Mouse (Mus musculus) hindbrain, postnatal 0 days (tissue): ENCODE data around the gene Dgkq. TPM values are rescaled to one million over a fixed set of nuclear protein-coding genes. Genes with fewer than 3 reads are reported as not detected.

ENCODE experiments used
- ATAC-seq: fragments of 200-750 bp; cut with Nextera tagmentation; 2 replicates; pipeline ENCODE4 v1.8.0; 2017; ENCODE audit warnings: mild to moderate bottlenecking, moderate TSS enrichment, moderate library complexity
- DNase-seq: peaks from one replicate; pipeline ENCODE4 v3.0.0-alpha.2; 2015; ENCODE audit warnings: low spot score
- H3K27ac ChIP-seq: fragments of 300-500 bp; sonication (generic); 2 replicates; pipeline ENCODE4 v1.5.1; 2014; ENCODE audit warnings: mild to moderate bottlenecking
- H3K27me3 ChIP-seq: fragments of 300-500 bp; sonication (generic); 2 replicates; pipeline ENCODE4 v1.6.1; 2014; ENCODE audit warnings: low read length, mixed read lengths; ENCODE audit not compliant: insufficient read depth
- H3K36me3 ChIP-seq: fragments of 300-500 bp; sonication (generic); 2 replicates; pipeline ENCODE4 v1.6.1; 2014; ENCODE audit warnings: low read length, mixed read lengths; ENCODE audit not compliant: insufficient read depth
- H3K4me1 ChIP-seq: fragments of 300-500 bp; sonication (generic); 2 replicates; pipeline ENCODE4 v1.6.1; 2014; ENCODE audit warnings: antibody characterized with exemption, low read length, mixed read lengths; ENCODE audit not compliant: insufficient read depth
- H3K4me2 ChIP-seq: fragments of 300-500 bp; sonication (generic); 2 replicates; pipeline ENCODE4 v1.6.1; 2014; ENCODE audit warnings: low read depth, mild to moderate bottlenecking, low read length, moderate library complexity, mixed read lengths
- H3K4me3 ChIP-seq: fragments of 300-500 bp; sonication (generic); 2 replicates; pipeline ENCODE4 v1.5.1; 2014; ENCODE audit warnings: low read length
- H3K9ac ChIP-seq: fragments of 300-500 bp; sonication (generic); replicated peaks from 2 replicates; pipeline ENCODE4 v1.6.1; 2014; ENCODE audit warnings: mild to moderate bottlenecking, low read length, moderate library complexity, mixed read lengths
- H3K9me3 ChIP-seq: fragments of 300-500 bp; sonication (generic); 2 replicates; pipeline ENCODE4 v1.6.1; 2016; ENCODE audit warnings: low read length, mixed read lengths
- CTCF ChIP-seq: IDR thresholded peaks from 2 replicates; pipeline ENCODE4 v1.5.1; 2016; ENCODE audit warnings: antibody characterized with exemption, control low read depth, low read depth
- WGBS: fragments of 180-500 bp; shearing (Covaris S2); extraction: QIAGEN DNeasy Blood & Tissue Kit; methylation state at CpG from one replicate; pipeline ENCODE4 v1.1.7; 2014; 5-methylcytosine and 5-hydroxymethylcytosine counted together
- polyA plus RNA-seq: library from polyadenylated mRNA; unstranded; fragments of >200 nt; fragmentation: Nextera tagmentation; extraction: Ambion mirVana; gene quantifications from 2 replicates; pipeline ENCODE4 v1.2.1, GENCODE M21; 2015
- total RNA-seq: library from RNA; depleted of rRNA; stranded (reverse); fragments of >200 nt; gene quantifications from 2 replicates; pipeline ENCODE4 v1.2.3, GENCODE M21; 2014

Dgkq gene
- total and polyA plus RNA-seq, 2 experiments from 2014 or later, result 19.3 to 64.4 TPM

GRCm38 (mm10) chr5:108691152-108691551 lies 21.7 kb upstream of the Dgkq start:
- no peaks in the 10 kb centered on the region for H3K9me3 ChIP-seq
- peak; percentile 27 for TF ChIP-seq CTCF
- H3K27me3 ChIP-seq, result peaks cover 3% of the 10 kb centered on the region; the same call in 1 of the 2 replicates
- H3K9ac ChIP-seq, result no peak overlapping the region
- ATAC-seq, result no peak
- no peak for DNase-seq
- no peak overlapping the region for H3K4me2 ChIP-seq
- H3K27ac ChIP-seq, result no peak overlapping the region
- 73% methylated on average over 4 of the region's 4 CpGs for WGBS
- no peaks in the 10 kb centered on the region for H3K36me3 ChIP-seq
- H3K4me1 ChIP-seq, result peaks cover 3% of the 10 kb centered on the region; the same call in 1 of the 2 replicates
- no peak overlapping the region for H3K4me3 ChIP-seq

GRCm38 (mm10) chr5:108689091-108689490 lies 19.6 kb upstream of the Dgkq start:
- no peak overlapping the region for H3K4me2 ChIP-seq
- no peaks in the 10 kb centered on the region for H3K9me3 ChIP-seq
- WGBS, result 57% methylated on average over 5 of the region's 5 CpGs
- H3K4me3 ChIP-seq, result no peak overlapping the region
- no peak overlapping the region for H3K9ac ChIP-seq
- ATAC-seq (no peak), DNase-seq (peak; percentile 65)
- no peaks in the 10 kb centered on the region for H3K4me1 ChIP-seq
- H3K36me3 ChIP-seq, result no peaks in the 10 kb centered on the region
- no peak for TF ChIP-seq CTCF
- H3K27ac ChIP-seq, result no peak overlapping the region
- peaks cover 3% of the 10 kb centered on the region; the same call in 1 of the 2 replicates for H3K27me3 ChIP-seq

DNA sequence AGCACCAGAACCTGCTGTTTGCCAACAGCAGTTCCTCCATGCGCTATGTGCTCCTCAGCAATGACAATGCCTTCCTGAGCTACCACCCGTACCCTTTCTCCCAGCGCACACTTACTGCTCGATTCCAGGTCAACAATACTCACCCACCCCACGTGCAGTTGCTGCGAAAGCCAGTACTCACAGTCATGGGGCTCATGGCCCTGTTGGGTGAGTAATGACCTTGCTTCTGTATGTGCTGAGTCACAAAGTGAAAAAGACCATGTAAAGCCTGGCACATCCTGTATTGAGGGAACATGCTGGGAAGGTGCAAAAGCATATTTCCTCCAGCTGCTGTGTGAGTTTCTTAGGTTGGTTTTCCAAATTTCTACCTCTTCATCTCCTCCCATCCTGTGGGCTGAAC lies 11.4 kb upstream of the Dgkq start:
- ATAC-seq (no peak), DNase-seq (no peak)
- no peaks in the 10 kb centered on the region for H3K27me3 ChIP-seq
- no peak overlapping the region for H3K27ac ChIP-seq
- TF ChIP-seq CTCF, result no peak
- H3K4me3 ChIP-seq, result no peak overlapping the region
- no peak overlapping the region for H3K9ac ChIP-seq
- 95% methylated on average over 6 of the region's 6 CpGs for WGBS
- H3K4me2 ChIP-seq, result no peak overlapping the region
- no peaks in the 10 kb centered on the region for H3K9me3 ChIP-seq
- H3K36me3 ChIP-seq, result no peaks in the 10 kb centered on the region
- H3K4me1 ChIP-seq, result peaks cover 7% of the 10 kb centered on the region; the same call in 1 of the 2 replicates

DNA sequence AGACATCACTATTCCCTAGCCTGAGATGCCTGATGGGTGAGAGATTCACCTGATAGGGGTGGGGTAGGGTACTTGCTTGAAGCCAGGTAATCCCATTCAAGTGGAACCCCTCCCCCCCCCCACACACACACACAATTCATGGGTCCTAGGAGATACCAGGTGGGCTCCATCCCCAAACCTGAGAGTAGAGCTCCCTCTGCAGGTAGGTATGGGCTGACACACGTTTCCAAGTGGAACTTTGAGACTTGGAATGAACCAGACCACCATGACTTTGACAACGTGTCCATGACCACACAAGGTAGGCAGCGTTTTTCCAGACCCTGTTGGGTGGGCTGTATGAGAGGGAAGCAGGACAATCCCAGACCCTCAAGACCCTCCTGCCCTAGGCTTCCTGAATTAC lies 10.4 kb upstream of the Dgkq start:
- Histone ChIP-seq H3K36me3 (no peaks in the 10 kb centered on the region), H3K4me3 (no peak overlapping the region), H3K27ac (no peak overlapping the region), H3K9me3 (no peaks in the 10 kb centered on the region), H3K27me3 (no peaks in the 10 kb centered on the region), H3K9ac (no peak overlapping the region), H3K4me2 (no peak overlapping the region), H3K4me1 (peaks cover 7% of the 10 kb centered on the region; the same call in 1 of the 2 replicates)
- no peak for DNase-seq
- 44% methylated on average over 3 of the region's 3 CpGs for WGBS
- no peak for ATAC-seq
- peak; percentile 33 for TF ChIP-seq CTCF

DNA sequence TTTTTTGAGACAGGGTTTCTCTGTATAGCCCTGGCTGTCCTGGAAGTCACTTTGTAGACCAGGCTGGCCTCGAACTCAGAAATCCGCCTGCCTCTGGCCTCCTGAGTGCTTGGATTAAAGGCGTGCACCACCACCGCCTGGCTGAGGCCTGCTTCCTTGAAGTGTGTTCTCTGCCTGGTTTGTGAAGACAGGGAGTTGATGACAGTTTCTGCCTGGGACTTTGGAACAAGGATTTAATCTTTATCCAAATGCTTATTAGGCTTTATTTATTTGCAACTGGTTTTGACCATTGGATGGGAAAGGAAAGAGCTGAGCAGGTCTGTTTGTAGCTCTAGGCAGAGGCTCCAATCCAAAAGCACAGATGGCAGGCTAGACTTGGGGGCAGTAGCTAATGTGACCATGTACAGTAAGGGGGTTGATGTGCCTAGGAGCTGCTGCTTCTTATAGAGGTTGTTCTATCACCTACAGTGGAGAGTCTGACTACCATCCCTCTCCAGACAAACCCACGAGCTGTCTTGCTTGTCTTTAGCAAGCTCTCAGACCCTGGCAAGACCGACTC lies 8.9 kb upstream of the Dgkq start:
- ATAC-seq, result no peak
- Histone ChIP-seq H3K9me3 (no peaks in the 10 kb centered on the region), H3K36me3 (no peaks in the 10 kb centered on the region), H3K4me1 (peaks cover 7% of the 10 kb centered on the region; the same call in 1 of the 2 replicates), H3K4me2 (no peak overlapping the region), H3K4me3 (no peak overlapping the region), H3K9ac (no peak overlapping the region), H3K27me3 (no peaks in the 10 kb centered on the region), H3K27ac (peak overlapping the region; percentile 67)
- WGBS, result 83% methylated on average over 6 of the region's 6 CpGs
- no peak for DNase-seq
- TF ChIP-seq CTCF, result no peak

DNA sequence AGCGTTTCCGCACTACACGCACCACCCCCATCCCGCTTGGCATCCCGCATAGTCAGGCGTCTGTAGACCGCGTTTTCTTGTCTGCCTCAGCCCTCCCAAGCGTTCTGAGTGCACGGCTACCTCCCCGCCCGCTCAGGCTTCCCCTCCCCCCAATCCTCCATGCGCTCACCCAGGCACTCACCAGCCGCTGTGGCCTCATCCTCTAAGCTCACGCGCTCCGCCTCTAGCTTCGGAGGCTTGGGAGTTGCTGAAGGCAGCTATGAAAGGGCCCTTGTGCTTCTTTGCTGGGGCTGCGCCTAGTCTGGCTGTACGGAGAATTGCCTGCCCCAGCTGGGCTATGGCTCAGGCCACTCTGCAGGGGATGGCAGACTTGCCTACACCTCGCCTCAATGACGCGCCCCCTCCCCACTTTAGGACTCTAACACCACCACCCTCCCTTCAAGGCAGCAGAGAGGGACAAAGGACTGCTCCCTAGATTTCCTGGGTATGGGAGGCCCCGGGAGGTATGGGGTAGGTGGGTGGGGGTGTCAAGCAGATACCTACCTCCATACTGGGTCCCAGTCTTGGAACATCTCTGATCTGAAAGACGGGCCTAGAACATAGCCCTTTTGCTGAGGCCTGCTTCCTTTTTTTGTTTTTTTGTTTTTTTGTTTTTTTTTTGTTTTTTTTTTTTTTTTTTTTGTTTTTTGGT lies 8.3 kb upstream of the Dgkq start:
- Histone ChIP-seq H3K27me3 (no peaks in the 10 kb centered on the region), H3K27ac (peak overlapping the region; percentile 91), H3K36me3 (no peaks in the 10 kb centered on the region; the same call in 1 of the 2 replicates), H3K9ac (peak overlapping the region; percentile 51), H3K4me3 (peak overlapping the region; percentile 31), H3K4me2 (peak overlapping the region; percentile 60), H3K9me3 (no peaks in the 10 kb centered on the region), H3K4me1 (peaks cover 7% of the 10 kb centered on the region; the same call in 1 of the 2 replicates)
- peak; percentile 93 for ATAC-seq
- 2% methylated on average over 25 of the region's 25 CpGs for WGBS
- TF ChIP-seq CTCF, result peak; percentile 41
- DNase-seq, result peak; percentile 87
